Mouse (Mus musculus): ENCODE data around the gene Rpl21. TPM values are rescaled to one million over a fixed set of nuclear protein-coding genes. Genes with fewer than 3 reads are reported as not detected.

Gene Rpl21
- polyA plus RNA-seq, 1 experiment from 2014 or later = 481 TPM

DNA sequence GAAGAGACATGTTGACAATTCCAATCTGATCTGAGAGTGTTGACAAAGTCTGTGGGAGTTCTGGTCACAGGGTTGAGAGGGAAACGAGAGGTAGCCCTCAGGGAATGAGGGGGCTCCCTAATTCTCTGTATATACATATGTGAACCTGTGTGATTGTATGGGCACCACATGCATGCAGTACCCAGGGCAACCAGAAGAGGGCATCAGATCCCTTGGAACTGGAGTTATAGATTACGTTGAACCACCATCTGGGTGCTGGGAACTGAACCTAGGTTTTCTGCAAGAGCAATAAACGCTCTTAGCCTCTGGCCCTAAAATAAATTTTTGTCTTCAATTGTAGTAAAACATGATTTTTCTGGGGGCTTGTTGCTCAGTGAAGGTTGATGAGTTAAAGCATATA lies 23.4 kb downstream of the Rpl21 start:
- Histone ChIP-seq H3K27me3 (no peaks in the 10 kb centered on the region), H3K9ac (no peak overlapping the region), H3K9me3 (no peaks in the 10 kb centered on the region), H3K4me1 (no peaks in the 10 kb centered on the region), H3K4me2 (no peak overlapping the region), H3K27ac (no peak overlapping the region), H3K36me3 (no peaks in the 10 kb centered on the region), H3K4me3 (no peak overlapping the region)
- ATAC-seq (ENCODE audit: borderline replicate concordance, extremely low read depth, low FRiP score, low TSS enrichment) = no peak
- 84% methylated on average over 3 of the region's 3 CpGs for WGBS

DNA sequence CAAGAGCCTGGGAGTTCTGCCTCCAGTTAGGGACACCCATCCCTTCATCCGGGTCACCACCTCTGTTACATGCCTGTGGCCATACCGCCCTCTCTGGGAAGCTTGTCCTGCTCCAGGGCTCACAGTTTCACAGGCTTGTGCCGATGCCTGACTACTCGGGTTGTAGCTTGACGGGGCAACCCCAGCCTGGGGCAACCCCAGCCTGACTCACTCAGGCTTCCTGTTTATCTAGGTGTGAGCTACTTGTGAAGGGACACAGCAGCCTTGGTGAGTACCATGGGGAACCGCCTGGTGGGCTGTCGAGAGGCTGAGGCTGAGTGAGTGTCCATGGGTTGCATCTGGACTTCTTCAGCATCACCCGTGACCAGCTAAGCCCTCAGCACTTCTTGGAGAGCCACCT lies 24.9 kb downstream of the Rpl21 start:
- Histone ChIP-seq H3K27ac (no peak overlapping the region), H3K4me2 (no peak overlapping the region), H3K9ac (no peak overlapping the region), H3K4me1 (peaks cover 9% of the 10 kb centered on the region; the same call in 1 of the 2 replicates), H3K9me3 (no peaks in the 10 kb centered on the region), H3K4me3 (no peak overlapping the region), H3K36me3 (no peaks in the 10 kb centered on the region), H3K27me3 (no peaks in the 10 kb centered on the region)
- no peak for ATAC-seq (ENCODE audit: borderline replicate concordance, extremely low read depth, low FRiP score, low TSS enrichment)
- 68% methylated on average over 8 of the region's 8 CpGs for WGBS

DNA sequence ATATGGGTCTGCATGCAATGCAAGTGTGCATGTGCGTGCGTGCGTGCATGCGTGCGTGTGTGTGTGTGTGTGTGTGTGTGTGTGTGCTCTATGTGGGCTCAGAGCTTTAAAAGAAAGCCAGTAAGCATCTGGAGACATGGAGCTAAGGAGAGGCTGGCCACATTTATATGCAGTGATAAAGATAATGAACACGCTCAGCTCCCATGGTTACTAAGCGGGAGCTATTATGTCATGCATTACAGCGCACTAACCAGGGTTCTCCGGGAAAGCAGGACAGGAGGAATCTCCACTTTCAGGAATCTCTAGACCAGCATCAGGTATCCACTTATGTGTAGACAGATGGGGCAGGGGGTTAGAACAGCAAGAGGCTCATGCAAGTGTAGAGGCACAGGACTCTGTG lies 26.1 kb downstream of the Rpl21 start:
- Histone ChIP-seq H3K9ac (no peak overlapping the region), H3K9me3 (no peaks in the 10 kb centered on the region), H3K4me1 (peaks cover 9% of the 10 kb centered on the region; the same call in 1 of the 2 replicates), H3K27me3 (no peaks in the 10 kb centered on the region), H3K4me3 (no peak overlapping the region), H3K36me3 (no peaks in the 10 kb centered on the region), H3K4me2 (no peak overlapping the region), H3K27ac (no peak overlapping the region)
- WGBS = 92% methylated on average over 9 of the region's 9 CpGs
- ATAC-seq (ENCODE audit: borderline replicate concordance, extremely low read depth, low FRiP score, low TSS enrichment) = no peak

DNA sequence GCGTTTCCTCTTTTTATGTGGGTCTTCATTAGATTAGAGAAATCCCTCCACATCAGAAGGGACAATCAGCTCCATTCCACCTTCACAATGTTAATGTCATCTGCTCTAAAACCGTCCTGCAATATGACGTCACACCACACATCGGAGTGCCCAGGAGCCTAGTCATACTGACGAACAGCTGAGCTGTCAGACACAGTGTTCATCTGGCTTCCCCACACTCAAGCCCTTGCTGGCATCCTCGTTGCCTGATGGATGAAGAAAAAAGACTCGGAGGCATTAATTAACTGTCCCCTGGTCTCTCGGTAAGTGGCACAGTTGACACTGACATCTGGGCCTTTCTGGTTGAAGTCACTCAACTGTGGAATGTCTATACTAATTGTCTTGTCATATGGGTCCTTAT lies 26.6 kb downstream of the Rpl21 start:
- no peaks in the 10 kb centered on the region for H3K36me3 ChIP-seq
- WGBS = 74% methylated on average over 8 of the region's 8 CpGs
- no peak overlapping the region for H3K9ac ChIP-seq
- H3K4me1 ChIP-seq = peaks cover 9% of the 10 kb centered on the region; the same call in 1 of the 2 replicates
- no peaks in the 10 kb centered on the region for H3K9me3 ChIP-seq
- no peak overlapping the region for H3K4me3 ChIP-seq
- H3K27me3 ChIP-seq = no peaks in the 10 kb centered on the region
- H3K27ac ChIP-seq = no peak overlapping the region
- H3K4me2 ChIP-seq = no peak overlapping the region
- ATAC-seq (ENCODE audit: borderline replicate concordance, extremely low read depth, low FRiP score, low TSS enrichment) = no peak

DNA sequence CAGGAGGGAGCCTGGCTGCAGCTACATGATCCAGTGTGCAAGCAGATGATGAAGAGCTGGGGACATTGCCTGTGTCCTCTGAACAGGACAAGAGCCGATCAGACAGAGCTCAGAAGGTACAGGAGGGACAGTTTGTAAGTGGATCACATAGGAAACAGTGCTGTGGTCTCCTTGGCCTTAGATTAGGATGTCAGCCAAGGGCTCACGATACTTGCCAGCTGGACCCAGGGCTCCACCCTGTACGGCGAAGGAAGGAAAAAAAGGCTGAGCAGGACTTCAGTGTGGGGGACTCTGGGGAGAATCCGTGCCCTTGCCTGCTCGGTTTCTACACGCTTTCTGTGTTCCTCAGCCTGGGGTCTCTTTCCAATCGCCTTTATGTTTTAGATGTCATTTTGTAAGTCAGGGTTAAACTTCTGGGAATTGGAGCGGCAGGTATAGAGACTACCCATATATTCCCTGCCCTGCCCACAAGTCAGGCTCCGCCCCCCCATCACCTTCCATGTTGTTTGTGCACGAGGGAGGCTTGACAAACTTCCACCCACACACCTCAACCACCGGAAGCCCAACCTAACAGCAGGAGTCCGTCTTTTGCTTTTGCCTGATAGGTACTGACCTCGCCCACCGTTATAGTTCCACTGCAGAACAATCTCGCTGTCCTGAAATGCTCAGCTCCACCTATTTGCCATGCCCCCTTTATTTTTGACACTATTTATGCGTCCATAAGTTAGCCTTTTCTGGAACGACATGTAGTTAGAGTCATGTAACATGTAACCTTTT lies 27.7 kb downstream of the Rpl21 start:
- no peak for ATAC-seq (ENCODE audit: borderline replicate concordance, extremely low read depth, low FRiP score, low TSS enrichment)
- Histone ChIP-seq H3K27me3 (no peaks in the 10 kb centered on the region), H3K36me3 (no peaks in the 10 kb centered on the region), H3K4me2 (no peak overlapping the region), H3K27ac (no peak overlapping the region), H3K9ac (no peak overlapping the region), H3K9me3 (no peaks in the 10 kb centered on the region), H3K4me1 (peaks cover 9% of the 10 kb centered on the region; the same call in 1 of the 2 replicates), H3K4me3 (no peak overlapping the region)
- 56% methylated on average over 18 of the region's 18 CpGs for WGBS

DNA sequence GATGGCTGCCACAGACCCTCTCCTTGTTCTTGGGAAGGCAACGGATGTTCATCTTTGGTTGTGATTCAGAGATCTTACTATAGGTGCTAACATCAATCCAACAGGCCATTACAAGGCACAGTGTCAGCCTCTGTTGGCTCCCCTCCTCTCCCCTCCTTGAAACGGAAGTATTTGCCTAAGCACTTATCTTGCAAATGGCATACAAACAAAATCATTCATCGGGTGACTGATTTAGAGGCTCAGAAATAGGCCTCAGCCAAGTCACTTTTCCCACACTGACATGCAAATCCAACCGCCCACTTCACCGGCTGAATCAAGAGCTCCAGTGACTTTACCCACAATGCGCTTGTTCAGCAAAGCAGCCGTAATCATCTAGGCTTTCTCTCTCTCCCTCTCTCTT lies 28.9 kb downstream of the Rpl21 start:
- ATAC-seq (ENCODE audit: borderline replicate concordance, extremely low read depth, low FRiP score, low TSS enrichment) = no peak
- H3K4me1 ChIP-seq = peaks cover 9% of the 10 kb centered on the region; the same call in 1 of the 2 replicates
- no peak overlapping the region for H3K27ac ChIP-seq
- no peaks in the 10 kb centered on the region for H3K9me3 ChIP-seq
- 30% methylated on average over 7 of the region's 7 CpGs for WGBS
- H3K4me2 ChIP-seq = no peak overlapping the region
- H3K9ac ChIP-seq = no peak overlapping the region
- H3K36me3 ChIP-seq = no peaks in the 10 kb centered on the region
- no peaks in the 10 kb centered on the region for H3K27me3 ChIP-seq
- H3K4me3 ChIP-seq = no peak overlapping the region

DNA sequence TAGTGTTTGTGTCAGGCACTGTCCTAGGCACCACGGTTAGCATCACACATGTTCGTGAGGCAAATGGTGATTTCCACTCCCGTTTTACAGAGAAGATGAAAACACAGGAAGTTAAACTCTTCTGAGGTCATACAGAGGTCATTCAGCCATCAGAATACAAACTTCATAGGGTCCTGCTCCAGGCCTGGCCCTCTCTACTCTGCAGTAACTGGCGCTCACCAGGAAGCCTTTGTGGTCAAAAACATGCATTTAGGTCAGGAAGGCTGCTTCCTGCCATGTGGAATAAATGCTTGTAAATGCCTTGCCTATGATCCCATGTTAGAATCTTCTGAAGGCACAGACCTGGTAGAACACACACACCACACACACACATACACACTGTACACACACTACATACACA lies 32.8 kb downstream of the Rpl21 start:
- Histone ChIP-seq H3K4me3 (no peak overlapping the region), H3K27ac (no peak overlapping the region), H3K27me3 (no peaks in the 10 kb centered on the region), H3K9me3 (no peaks in the 10 kb centered on the region), H3K9ac (no peak overlapping the region), H3K36me3 (no peaks in the 10 kb centered on the region), H3K4me2 (no peak overlapping the region), H3K4me1 (peaks cover 25% of the 10 kb centered on the region)
- 47% methylated on average over 4 of the region's 4 CpGs for WGBS
- no peak for ATAC-seq (ENCODE audit: borderline replicate concordance, extremely low read depth, low FRiP score, low TSS enrichment)

DNA sequence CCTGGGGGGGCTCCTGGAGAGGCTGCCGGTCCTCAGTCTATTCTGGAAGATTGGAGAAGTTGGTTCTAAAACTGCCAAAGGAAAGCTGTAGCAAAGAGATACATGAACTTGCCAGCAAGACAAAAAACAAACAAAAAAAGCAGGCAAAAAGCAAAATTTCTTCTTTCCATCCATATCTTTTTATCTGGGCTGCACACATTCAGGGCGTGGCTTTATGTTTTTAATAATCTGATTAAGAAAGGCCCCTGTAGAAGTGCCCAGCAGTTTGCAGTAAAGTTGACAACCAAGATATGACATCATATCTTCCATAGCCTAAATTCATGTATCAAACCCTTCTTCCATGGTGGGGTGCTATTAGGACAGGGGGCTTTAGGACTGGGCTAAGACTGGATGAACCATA lies 33.6 kb downstream of the Rpl21 start:
- WGBS = 86% methylated on average over 2 of the region's 2 CpGs
- no peaks in the 10 kb centered on the region for H3K36me3 ChIP-seq
- H3K9ac ChIP-seq = no peak overlapping the region

DNA sequence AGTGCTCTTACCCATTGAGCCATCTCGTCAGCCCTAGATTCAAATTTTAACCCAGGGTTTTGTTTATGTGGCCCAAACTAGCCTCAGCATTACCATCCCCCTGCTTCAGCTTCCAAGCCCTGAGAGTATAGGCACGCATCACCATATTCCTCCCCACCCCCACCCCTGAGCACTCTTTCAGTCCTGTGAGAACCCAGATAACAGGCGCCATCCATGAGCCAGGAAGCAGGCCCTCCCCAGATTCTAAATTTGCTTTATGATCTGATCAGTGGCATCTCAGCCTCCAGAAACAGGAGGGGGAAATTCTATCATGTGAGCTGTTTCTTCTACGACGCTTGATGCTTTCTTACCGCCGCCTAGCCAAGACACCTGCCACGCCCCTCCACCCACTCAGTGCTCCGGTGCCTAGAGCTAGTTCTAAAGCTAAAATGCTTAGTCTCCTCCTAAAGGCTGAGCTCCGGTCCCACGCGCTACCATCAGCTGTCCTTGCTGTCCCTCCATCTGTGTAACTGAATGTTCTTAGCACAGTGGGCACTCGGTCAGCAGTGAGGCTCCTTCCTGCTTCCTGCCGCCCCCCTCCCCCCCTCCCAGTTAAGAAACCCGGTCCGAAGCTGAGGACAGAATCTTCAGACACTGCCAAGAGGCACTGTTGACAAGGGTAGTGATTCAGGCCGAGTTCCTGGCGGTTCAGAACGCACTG lies 34.7 kb downstream of the Rpl21 start:
- H3K27me3 ChIP-seq = no peaks in the 10 kb centered on the region
- peak overlapping the region; percentile 46 for H3K27ac ChIP-seq
- peak overlapping the region; percentile 57 for H3K4me2 ChIP-seq
- no peaks in the 10 kb centered on the region for H3K36me3 ChIP-seq
- ATAC-seq (ENCODE audit: borderline replicate concordance, extremely low read depth, low FRiP score, low TSS enrichment) = peak; percentile 62; the same call in 1 of the 2 replicates
- no peak overlapping the region for H3K9ac ChIP-seq
- H3K4me1 ChIP-seq = peaks cover 16% of the 10 kb centered on the region
- 3% methylated on average over 19 of the region's 19 CpGs for WGBS
- no peaks in the 10 kb centered on the region for H3K9me3 ChIP-seq
- peak overlapping the region; percentile 23 for H3K4me3 ChIP-seq

More for the DNA sequence above, 33.6 kb downstream of the Rpl21 start:
- H3K27me3 ChIP-seq = no peaks in the 10 kb centered on the region
- no peak for ATAC-seq (ENCODE audit: borderline replicate concordance, extremely low read depth, low FRiP score, low TSS enrichment)
- H3K4me3 ChIP-seq = no peak overlapping the region
- no peaks in the 10 kb centered on the region for H3K9me3 ChIP-seq
- H3K4me1 ChIP-seq = peaks cover 24% of the 10 kb centered on the region
- H3K27ac ChIP-seq = no peak overlapping the region
- H3K4me2 ChIP-seq = no peak overlapping the region

DNA sequence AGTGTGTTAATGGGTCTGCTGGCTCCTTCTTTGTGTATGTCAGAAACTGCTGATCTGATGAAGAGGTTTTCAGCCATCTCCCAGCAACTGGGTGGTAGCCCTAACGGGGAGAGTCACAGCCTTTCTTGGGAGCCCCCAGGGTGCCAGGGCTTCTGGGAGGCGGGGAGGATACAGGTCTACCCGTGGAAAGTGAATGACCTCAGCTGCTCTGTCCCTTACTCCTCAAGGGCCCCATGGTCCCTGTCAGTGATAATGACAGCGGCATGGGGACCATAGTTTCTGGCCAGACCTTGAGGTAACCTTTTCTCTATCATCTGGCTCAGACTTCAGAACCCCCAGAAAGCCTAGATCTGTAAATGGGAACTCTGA lies 35.2 kb downstream of the Rpl21 start:
- peak overlapping the region; percentile 57 for H3K4me2 ChIP-seq
- WGBS = 11% methylated on average over 4 of the region's 4 CpGs
- no peak overlapping the region for H3K9ac ChIP-seq
- H3K27ac ChIP-seq = peak overlapping the region; percentile 46; the same call in 1 of the 2 replicates
- ATAC-seq (ENCODE audit: borderline replicate concordance, extremely low read depth, low FRiP score, low TSS enrichment) = peak; percentile 24; the same call in 1 of the 2 replicates
- no peaks in the 10 kb centered on the region for H3K27me3 ChIP-seq
- peaks cover 16% of the 10 kb centered on the region for H3K4me1 ChIP-seq
- peak overlapping the region; percentile 23; the same call in 1 of the 2 replicates for H3K4me3 ChIP-seq
- no peaks in the 10 kb centered on the region for H3K9me3 ChIP-seq
- no peaks in the 10 kb centered on the region for H3K36me3 ChIP-seq

DNA sequence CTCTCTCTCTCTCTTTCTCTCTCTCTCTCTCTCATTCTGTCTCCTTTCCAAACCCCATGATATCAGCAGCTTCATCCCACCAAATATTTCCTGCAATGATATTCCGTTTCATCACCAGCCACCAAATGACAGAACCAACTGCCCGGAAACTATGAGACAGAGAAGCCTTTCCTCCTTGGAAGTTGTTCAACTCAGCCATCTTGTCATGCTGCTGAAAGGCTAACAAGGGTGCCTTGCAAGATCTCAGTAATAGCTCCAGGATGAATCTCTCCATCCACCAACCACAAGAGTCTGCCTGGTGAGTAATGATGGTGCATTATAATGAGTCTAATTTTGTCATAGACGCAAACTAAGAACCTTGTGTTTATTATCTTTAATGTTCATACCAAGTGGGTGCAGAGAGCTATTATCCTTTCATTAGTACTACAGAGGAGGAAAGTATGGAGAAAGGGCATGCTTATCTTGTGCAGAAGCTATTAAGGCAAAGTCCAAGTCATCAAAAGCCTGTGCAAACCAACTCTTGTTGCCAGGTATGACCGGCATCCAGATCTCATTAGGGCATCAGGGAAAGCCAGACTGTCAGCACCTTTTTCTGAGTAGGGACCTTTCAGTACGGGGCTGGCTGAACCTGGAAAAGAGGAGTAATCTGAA lies 40.4 kb downstream of the Rpl21 start:
- Histone ChIP-seq H3K36me3 (no peaks in the 10 kb centered on the region), H3K9me3 (no peaks in the 10 kb centered on the region), H3K4me3 (no peak overlapping the region), H3K27me3 (no peaks in the 10 kb centered on the region), H3K4me1 (0 out of 2 replicates have a peak, but pooled peaks cover 2% of the 10 kb centered on the region), H3K4me2 (no peak overlapping the region), H3K27ac (no peak overlapping the region), H3K9ac (no peak overlapping the region)
- WGBS = 78% methylated on average over 5 of the region's 5 CpGs
- no peak for ATAC-seq (ENCODE audit: borderline replicate concordance, extremely low read depth, low FRiP score, low TSS enrichment)

DNA sequence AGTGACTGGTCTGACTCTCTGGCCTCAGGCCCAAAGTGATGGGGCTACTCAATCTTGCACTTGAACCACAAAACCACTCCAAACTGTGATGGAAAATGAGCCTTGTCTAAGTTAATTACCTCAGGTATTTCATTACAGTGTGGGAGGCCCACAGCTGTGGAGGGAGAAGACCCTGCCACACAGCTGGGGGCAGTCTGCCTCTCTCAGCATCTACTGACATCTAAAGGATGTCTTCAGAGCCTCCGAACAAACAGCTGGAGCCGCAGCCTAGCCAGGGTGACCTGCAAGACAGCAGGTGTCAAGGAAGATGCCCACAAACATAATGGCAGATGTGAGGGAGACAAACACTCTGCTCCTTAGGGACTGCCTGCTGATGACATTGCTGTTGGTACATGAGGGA lies 43.3 kb downstream of the Rpl21 start:
- no peak overlapping the region for H3K9ac ChIP-seq
- no peaks in the 10 kb centered on the region for H3K36me3 ChIP-seq
- 58% methylated on average over 2 of the region's 2 CpGs for WGBS
- no peaks in the 10 kb centered on the region for H3K27me3 ChIP-seq
- H3K4me1 ChIP-seq = no peaks in the 10 kb centered on the region
- H3K9me3 ChIP-seq = no peaks in the 10 kb centered on the region
- no peak overlapping the region for H3K4me3 ChIP-seq
- ATAC-seq (ENCODE audit: borderline replicate concordance, extremely low read depth, low FRiP score, low TSS enrichment) = no peak
- H3K27ac ChIP-seq = no peak overlapping the region
- no peak overlapping the region for H3K4me2 ChIP-seq
